Mouse (Mus musculus) lung, postnatal 0 days (tissue): ENCODE measurements around the gene Wdr83os.

Source experiments
- CTCF ChIP-seq: IDR thresholded peaks from 2 replicates; pipeline ENCODE4 v1.5.1; 2016; ENCODE audit warnings: antibody characterized with exemption, mild to moderate bottlenecking
- EP300 ChIP-seq: IDR thresholded peaks from 2 replicates; pipeline ENCODE4 v1.6.1; 2016; ENCODE audit warnings: antibody characterized with exemption, mild to moderate bottlenecking, control low read depth

GRCm38 (mm10) chr8:85086238-85086637 lies 5.7 kb downstream of the Wdr83os start:
- TF ChIP-seq CTCF (peak; percentile 27), EP300 (no peak)
